Mouse (Mus musculus) cerebellum, adult 2 months (tissue): ENCODE measurements around the gene Tmem233. TPM values are rescaled to one million over a fixed set of nuclear protein-coding genes. Genes with fewer than 3 reads are reported as not detected.

Source experiments
- DNase-seq, 2 experiments: peaks; one replicate each; pipeline ENCODE4 v3.0.0; 2021
- H3K27ac ChIP-seq: fragments of 200-500 bp; 2 replicates; pipeline ENCODE4 v1.5.1; 2012; ENCODE audit warnings: low read length, control low read depth, inconsistent platforms; ENCODE audit not compliant: insufficient read depth
- H3K27me3 ChIP-seq: fragments of 200-500 bp; 2 replicates; pipeline ENCODE4 v1.6.1; 2012; ENCODE audit warnings: inconsistent platforms, mild to moderate bottlenecking, low read length, moderate library complexity; ENCODE audit not compliant: control insufficient read depth, insufficient read depth
- H3K4me1 ChIP-seq: fragments of 200-500 bp; 2 replicates; pipeline ENCODE4 v1.6.1; 2011; ENCODE audit warnings: low read length; ENCODE audit not compliant: control insufficient read depth, insufficient read depth
- H3K4me3 ChIP-seq: fragments of 200-500 bp; replicated peaks from 2 replicates; pipeline ENCODE3; 2011; ENCODE audit warnings: mild to moderate bottlenecking, low read depth, low read length, control low read depth; ENCODE audit not compliant: insufficient read depth
- CTCF ChIP-seq: fragments of 200-500 bp; IDR thresholded peaks from 2 replicates; pipeline ENCODE4 v1.5.1; 2011; ENCODE audit warnings: low read depth, mild to moderate bottlenecking, control low read depth, low read length, moderate library complexity, borderline replicate concordance; ENCODE audit not compliant: insufficient read depth
- POLR2A ChIP-seq: fragments of 200-500 bp; IDR thresholded peaks from 2 replicates; pipeline ENCODE4 v1.6.1; 2011; ENCODE audit warnings: low read length, control low read depth, borderline replicate concordance; ENCODE audit not compliant: insufficient read depth
- WGBS: fragments of 180-500 bp; shearing (Covaris S2); methylation state at CpG from one replicate; pipeline ENCODE4 v1.1.7; 2018; 5-methylcytosine and 5-hydroxymethylcytosine counted together
- polyA plus RNA-seq: library from polyadenylated mRNA; depleted of rRNA; stranded (reverse); fragments of >200 nt; gene quantifications from 2 replicates; pipeline ENCODE4 v1.2.3, GENCODE M21; 2012

Gene Tmem233
- polyA plus RNA-seq, 1 experiment: not detected

DNA sequence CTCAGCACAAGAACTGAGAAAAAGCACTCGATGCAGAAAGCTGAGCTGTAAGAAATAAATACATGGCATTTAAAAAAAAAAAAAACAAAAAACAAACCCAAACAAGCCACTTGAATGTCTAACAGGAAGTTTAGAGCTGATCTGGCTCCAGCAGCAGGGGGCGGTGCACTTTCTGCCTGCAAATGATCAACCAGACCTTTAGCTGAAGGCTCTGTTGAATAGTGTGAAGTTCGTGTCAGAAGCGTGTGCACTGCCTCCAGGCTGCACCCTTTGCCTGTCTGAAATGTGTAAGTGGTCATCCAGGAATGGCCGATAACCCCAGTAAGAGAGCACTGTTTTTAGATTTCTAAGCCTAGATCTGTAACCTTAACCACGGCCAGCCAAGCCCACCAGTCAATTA, 64.3 kb downstream of the Tmem233 start:
- H3K27ac ChIP-seq: no peak overlapping the region
- no peaks in the 10 kb centered on the region for H3K4me1 ChIP-seq
- H3K27me3 ChIP-seq: no peaks in the 10 kb centered on the region
- H3K4me3 ChIP-seq: no peak overlapping the region
- DNase-seq: no peak
- TF ChIP-seq CTCF (no peak), POLR2A (no peak)
- 86% methylated on average over 6 of the region's 6 CpGs for WGBS

DNA sequence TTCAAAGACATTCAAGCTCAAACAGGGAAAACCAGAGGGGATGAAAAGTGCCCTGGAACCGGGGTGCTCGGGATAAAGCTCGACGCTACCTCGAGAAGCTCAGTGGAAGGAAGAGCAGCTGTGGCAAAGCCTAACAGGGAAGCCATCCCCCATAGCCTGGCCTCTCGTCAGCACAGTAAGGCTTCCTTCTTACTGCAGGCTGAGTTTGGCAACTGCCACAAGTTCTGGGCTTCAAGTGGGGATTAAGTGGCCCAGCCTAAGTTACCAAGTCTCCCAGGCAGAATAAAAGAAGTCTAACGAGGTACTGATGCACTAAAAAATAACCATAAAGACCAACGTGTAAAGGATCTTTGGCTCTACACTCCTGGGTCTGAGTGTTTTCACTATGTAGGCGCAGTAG, 64.8 kb downstream of the Tmem233 start:
- no peaks in the 10 kb centered on the region for H3K27me3 ChIP-seq
- 90% methylated on average over 9 of the region's 9 CpGs for WGBS
- no peak overlapping the region for H3K4me3 ChIP-seq
- H3K27ac ChIP-seq: no peak overlapping the region
- no peaks in the 10 kb centered on the region for H3K4me1 ChIP-seq
- TF ChIP-seq POLR2A (no peak), CTCF (no peak)
- no peak for DNase-seq

DNA sequence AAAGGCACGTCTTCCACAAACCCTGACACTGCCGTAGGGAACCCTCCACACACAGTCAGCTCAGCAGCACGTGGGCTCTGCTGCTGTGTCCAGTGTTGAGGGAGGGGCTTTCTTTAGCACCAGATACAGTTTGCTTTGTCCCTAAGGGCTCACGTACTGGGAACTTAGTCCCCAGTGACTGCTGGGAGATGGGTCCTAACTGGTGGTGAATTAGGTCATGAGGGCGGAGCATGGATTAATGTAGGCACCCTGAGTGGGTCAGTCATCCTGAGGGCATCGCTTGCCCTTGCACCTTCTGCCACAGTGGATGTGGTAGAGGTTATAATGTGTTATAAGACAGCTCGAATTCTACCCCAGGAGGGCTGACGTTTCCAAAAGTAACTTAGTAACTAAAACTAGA, 65.7 kb downstream of the Tmem233 start:
- no peak overlapping the region for H3K4me3 ChIP-seq
- no peak for TF ChIP-seq CTCF
- no peak for TF ChIP-seq POLR2A
- no peak overlapping the region for H3K27ac ChIP-seq
- no peaks in the 10 kb centered on the region for H3K4me1 ChIP-seq
- 90% methylated on average over 8 of the region's 8 CpGs for WGBS
- H3K27me3 ChIP-seq: no peaks in the 10 kb centered on the region
- no peak for DNase-seq

DNA sequence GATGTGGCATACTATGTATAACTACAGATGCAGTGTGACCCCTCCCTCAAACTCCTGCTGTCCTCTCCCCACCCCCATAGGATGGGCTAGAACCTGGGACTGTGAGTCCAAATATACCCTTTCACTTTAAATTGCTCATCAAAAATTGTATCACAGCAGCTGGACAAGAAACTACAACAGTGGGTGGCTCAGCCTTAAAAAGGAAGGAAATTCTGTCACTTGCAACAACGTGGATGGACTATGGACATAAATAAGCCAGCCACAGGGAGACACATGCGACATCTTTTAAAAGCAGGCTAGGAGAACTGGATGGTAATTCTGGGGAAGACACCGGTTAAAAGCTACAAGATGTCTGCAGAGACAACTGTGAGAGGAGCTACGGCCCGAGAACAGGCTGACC, 66.5 kb downstream of the Tmem233 start:
- H3K4me1 ChIP-seq: no peaks in the 10 kb centered on the region
- WGBS: 92% methylated on average over 5 of the region's 5 CpGs
- H3K4me3 ChIP-seq: no peak overlapping the region
- no peak for DNase-seq
- TF ChIP-seq CTCF (no peak), POLR2A (no peak)
- no peaks in the 10 kb centered on the region for H3K27me3 ChIP-seq
- no peak overlapping the region for H3K27ac ChIP-seq

GRCm38 (mm10) chr5:116014237-116014636, 68.8 kb downstream of the Tmem233 start:
- no peak for TF ChIP-seq CTCF
- TF ChIP-seq POLR2A: no peak
- WGBS: 89% methylated on average over 11 of the region's 11 CpGs
- H3K4me3 ChIP-seq: no peak overlapping the region
- DNase-seq: no peak
- no peaks in the 10 kb centered on the region for H3K4me1 ChIP-seq
- no peak overlapping the region for H3K27ac ChIP-seq
- no peaks in the 10 kb centered on the region for H3K27me3 ChIP-seq

DNA sequence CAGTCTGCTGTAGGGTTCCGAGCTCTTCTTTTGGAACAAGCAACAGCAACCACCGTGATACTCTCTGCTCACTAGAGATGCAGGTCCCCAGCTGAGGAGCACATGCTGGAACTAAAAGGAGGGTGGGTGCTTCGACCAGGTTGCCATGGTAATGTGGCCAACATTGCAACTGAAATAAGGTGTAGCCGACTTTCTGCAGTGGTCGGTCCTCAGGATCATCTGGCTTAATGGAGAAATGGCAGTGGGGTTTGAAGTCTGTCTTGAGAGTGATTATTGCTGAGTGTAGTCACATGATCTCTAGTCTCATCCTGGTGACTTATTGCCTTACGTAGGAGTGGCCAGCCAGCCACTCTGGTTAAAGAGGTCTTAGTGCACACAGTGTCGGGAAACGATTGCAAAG, 69.2 kb downstream of the Tmem233 start:
- no peak for DNase-seq
- no peaks in the 10 kb centered on the region for H3K4me1 ChIP-seq
- H3K27ac ChIP-seq: no peak overlapping the region
- no peaks in the 10 kb centered on the region for H3K27me3 ChIP-seq
- no peak for TF ChIP-seq POLR2A
- no peak for TF ChIP-seq CTCF
- H3K4me3 ChIP-seq: no peak overlapping the region
- 68% methylated on average over 8 of the region's 8 CpGs for WGBS

GRCm38 (mm10) chr5:116012503-116012902, 70.5 kb downstream of the Tmem233 start:
- no peak overlapping the region for H3K27ac ChIP-seq
- no peak overlapping the region for H3K4me3 ChIP-seq
- 93% methylated on average over 7 of the region's 7 CpGs for WGBS
- no peaks in the 10 kb centered on the region for H3K4me1 ChIP-seq
- no peak for TF ChIP-seq POLR2A
- no peak for TF ChIP-seq CTCF
- H3K27me3 ChIP-seq: no peaks in the 10 kb centered on the region
- DNase-seq: no peak

DNA sequence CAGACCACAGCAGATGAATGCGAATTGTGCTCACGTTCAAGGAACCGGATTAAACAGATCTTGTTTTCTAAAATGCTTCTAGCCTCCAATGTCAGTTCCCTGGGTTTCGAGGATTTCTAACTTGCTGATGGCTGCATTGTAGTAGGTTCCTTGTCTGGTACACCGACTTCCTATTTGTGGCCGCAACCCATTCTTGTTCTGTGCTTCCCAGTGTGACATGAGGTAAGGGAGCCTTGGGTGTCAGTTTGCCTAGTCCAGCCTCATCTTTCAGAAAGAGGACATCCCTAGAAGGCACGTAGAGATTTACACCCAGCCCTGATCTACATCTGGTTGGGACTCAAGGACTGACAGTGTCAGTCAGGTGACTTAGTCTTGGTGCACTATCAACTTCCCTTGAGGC, 71.3 kb downstream of the Tmem233 start:
- TF ChIP-seq POLR2A (no peak), CTCF (no peak)
- no peak overlapping the region for H3K27ac ChIP-seq
- H3K27me3 ChIP-seq: no peaks in the 10 kb centered on the region
- no peak for DNase-seq
- H3K4me1 ChIP-seq: no peaks in the 10 kb centered on the region
- H3K4me3 ChIP-seq: no peak overlapping the region
- 93% methylated on average over 7 of the region's 7 CpGs for WGBS
